Mouse (Mus musculus) granulocyte monocyte progenitor cell, adult 5-6 weeks (primary cell): ENCODE measurements around the gene Zfp606. TPM values are rescaled to one million over a fixed set of nuclear protein-coding genes. Genes with fewer than 3 reads are reported as not detected.

Experiments used
- ATAC-seq: replicated peaks from 2 replicates; pipeline ENCODE4 v1.8.0; 2016; ENCODE audit warnings: mild to moderate bottlenecking, moderate TSS enrichment, inconsistent platforms; ENCODE audit not compliant: poor library complexity, severe bottlenecking
- total RNA-seq, 2 experiments: library from RNA; stranded (forward) in 1 of 2; stranded (reverse) in 1 of 2; fragments of 200-712, 200-1000 nt in 1 of 2; fragments of >200 nt in 1 of 2; fragmentation: Nextera tagmentation in 1 of 2; gene quantifications; 2 replicates each; pipeline ENCODE4 v1.2.3; 2014 to 2017

Gene Zfp606
- total RNA-seq (2014; fragmentation: Nextera tagmentation) (5.5 and 17.0 TPM in 2 replicates), total RNA-seq (2017) (11.9 and 14.2 TPM in 2 replicates)

DNA sequence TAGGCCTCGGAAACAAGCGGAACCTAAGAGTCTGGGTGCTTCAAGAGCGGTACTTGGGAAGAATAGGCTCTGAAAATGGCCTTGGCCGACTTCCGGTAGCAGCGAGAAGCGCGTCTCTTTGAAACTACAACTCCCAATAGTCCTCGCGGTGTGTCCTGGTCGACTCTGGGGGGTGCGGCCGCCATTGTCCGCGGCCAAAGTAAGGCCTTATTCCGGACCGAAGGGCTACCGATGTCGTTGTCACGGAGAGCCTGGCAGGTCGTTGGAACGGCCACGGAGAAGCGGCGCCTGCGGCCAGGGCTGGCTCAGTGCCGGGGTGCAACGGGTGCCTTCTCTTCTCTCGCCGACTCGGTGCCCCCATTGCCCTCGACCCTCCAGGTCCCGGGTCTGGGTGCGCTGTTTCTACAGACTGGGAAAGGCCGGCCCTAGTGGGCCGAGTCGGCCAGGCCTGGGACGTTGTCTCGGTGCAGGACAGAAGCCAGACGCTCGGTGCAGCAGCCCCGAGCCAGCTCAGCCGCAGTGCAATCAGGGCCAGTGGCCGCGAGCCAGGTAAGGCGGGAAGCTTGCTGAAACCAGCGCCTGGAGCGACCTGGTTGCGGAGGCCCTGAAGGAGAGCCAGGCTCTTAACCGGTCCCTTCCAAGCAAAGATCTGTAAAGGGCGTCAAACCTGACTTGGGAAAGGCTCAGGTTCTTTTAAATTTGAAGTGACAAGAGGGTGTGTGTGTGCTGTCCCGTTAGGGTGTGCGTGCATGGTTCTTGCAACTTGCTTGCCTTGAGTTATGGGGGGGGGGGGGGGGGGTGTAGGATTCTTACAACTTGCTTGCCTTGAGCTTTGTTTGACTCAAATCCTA, at the start of gene Zfp606:
Gene Zfp606 (plus strand): TSS at position 136 of the 851 bp plus-strand sequence.
- ATAC-seq, result peak; percentile 98

DNA sequence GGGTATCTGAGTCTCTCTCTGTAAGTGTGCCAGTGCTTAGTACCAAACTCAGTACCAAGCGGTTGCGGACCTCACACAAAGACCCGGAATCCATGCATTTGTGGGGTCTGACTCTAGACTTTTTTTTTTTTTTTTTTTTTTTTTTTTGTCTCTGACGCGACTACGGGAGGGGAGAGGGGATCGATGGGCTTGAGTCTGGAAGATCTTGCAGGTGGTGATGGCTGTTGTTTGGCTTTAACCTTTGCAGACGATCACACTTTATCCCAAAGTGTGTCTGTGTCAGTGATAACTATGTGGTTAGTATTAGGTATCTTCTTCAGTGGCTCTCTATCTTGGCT, 885 bp downstream of the Zfp606 start:
- ATAC-seq, result no peak

DNA sequence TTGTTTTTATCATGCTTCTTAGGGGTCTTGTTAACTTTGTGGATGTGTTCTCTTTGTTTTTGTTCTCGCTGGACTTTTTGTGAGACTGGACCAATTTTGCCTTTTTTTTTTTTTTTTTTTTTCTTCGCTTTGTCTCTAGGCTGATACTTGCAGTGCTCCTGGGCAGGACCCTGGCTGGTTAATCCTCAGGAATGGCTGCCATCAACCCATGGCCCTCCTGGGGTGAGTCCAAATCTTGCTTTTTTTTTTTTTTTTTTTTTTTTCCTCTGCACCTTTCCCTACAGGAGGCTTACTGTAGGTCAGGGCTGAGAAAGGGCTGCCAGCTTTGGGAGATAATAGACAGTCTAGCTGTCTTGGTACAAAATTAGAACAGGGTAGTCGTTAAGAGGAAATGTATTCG, 1.4 kb downstream of the Zfp606 start:
- no peak for ATAC-seq

DNA sequence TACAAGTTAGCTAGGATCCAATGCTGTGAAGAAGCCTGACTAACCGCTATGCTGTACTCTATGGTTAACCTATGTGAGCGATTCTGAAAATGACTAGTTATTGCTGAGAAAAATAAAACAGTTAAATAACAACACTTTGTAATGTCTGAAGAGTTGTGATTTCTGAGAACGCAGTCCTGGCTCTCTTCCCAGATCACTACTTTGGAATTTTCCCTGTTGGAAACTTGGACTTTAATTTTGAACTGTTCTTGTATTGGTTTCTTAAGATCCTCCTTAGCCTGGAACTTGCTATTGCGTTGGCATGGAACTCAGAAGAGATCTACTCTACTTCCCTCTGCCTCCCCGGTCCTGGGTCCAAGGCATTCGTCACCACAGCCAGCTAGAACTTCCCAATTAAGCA, 5.7 kb downstream of the Zfp606 start:
- ATAC-seq, result no peak

DNA sequence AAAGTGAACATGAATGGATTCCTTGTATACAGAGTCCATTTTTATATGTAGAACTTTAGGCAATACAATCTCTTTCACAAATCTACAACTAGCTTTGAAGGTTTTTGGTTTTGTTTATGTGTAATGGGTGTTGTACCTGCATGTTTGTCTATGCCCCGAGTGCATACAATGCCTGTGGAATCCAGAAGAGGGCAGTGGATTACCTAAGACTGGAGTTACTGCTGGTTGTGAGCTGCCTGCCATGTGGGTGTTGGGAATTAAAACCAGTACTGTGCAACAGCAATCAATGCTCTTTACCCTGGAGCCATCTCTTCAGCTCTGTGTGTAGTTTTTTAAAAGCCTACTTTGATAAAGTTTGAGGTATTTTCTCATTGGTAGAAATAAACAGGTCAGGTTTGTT, 7.9 kb downstream of the Zfp606 start:
- no peak for ATAC-seq

DNA sequence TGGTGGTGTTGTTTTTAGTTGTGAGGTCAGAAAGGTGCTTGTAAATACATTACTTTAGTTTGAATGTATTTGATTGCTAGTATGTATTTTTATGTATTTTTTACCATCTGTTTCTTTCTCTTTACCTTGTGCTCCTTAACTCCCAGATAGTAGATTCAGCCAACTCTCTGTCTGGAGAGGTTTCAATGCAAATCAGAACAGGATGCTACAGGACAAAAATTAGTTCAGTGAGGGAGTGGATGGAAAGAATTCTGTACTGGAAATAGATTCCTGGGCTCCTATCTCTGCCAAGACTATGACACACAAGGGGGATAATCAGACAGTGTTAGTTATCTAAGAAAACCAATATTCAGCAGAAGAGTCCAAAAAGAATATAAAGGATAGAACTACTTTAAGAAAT, 8.6 kb downstream of the Zfp606 start:
- no peak for ATAC-seq

DNA sequence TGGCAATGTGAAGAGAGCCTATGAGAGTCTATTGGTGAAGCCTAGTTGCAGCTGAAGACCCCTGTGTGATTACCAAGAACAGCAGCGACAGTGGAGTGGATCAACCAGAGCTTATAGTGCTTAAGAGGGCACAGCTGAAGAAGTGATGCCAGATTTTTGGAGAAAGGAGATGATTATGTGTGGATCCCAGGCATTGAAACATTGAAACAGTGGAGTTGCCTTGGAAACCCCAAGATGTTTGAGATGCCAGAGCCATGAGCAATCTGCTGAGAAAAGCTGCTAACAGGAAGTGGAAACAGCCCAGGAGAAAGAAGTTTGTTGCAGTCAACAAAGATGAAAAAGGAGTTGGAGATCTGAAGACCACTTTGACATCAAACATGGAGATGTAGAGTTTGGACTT, 32.8 kb downstream of the Zfp606 start:
- no peak for ATAC-seq

DNA sequence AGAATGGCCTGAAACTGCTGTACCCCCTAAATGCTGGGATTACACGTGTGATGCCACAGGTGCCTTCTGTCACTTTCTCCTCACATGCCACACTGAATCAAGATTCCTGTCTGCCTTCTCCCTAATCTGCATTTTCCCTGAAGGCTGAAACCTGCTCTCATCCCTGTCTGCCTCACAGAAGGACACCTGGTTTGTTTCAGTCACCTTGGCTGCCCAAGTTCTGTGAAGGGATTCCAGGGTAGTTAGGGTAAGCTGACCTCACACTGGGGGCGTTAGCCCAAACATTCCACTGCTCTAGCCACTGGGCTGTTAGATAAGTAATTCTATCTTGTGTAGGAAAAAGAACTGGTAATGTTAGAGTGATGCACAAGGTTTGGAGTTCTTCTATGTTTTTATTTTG, 34.1 kb downstream of the Zfp606 start, which contains the start of gene 2900092C05Rik:
Gene 2900092C05Rik (plus strand): TSS at position 301 of the 400 bp plus-strand sequence.
- ATAC-seq, result no peak

Other genes starting within 250 kb of the Zfp606 start
- gene Vmn1r81, start 210.0 kb upstream of the Zfp606 start, total RNA-seq (2014; fragmentation: Nextera tagmentation), result 0.02 TPM in 1 of 2 replicates, not detected in the other
- not detected in 2 replicates for gene Vmn1r81, start 210.0 kb upstream of the Zfp606 start, total RNA-seq (2017)
- gene Vmn1r82, start 177.9 kb upstream of the Zfp606 start, total RNA-seq (2014; fragmentation: Nextera tagmentation), result not detected in 2 replicates
- gene Vmn1r82, start 177.9 kb upstream of the Zfp606 start, total RNA-seq (2017), result not detected in 2 replicates
- not detected in 2 replicates for gene Vmn1r83, start 148.8 kb upstream of the Zfp606 start, total RNA-seq (2014; fragmentation: Nextera tagmentation)
- not detected in 2 replicates for gene Vmn1r83, start 148.8 kb upstream of the Zfp606 start, total RNA-seq (2017)
- not detected in 2 replicates for gene Vmn1r84, start 109.0 kb upstream of the Zfp606 start, total RNA-seq (2014; fragmentation: Nextera tagmentation)
- gene Vmn1r84, start 109.0 kb upstream of the Zfp606 start, total RNA-seq (2017), result not detected in 2 replicates
- 1.2 TPM in 1 of 2 replicates, not detected in the other for gene Zfp551, start 55.5 kb upstream of the Zfp606 start, total RNA-seq (2014; fragmentation: Nextera tagmentation)
- 0.93 and 1.7 TPM in 2 replicates for gene Zfp551, start 55.5 kb upstream of the Zfp606 start, total RNA-seq (2017)
- not detected in 2 replicates for gene 2900092C05Rik, start 34.2 kb downstream of the Zfp606 start, total RNA-seq (2014; fragmentation: Nextera tagmentation)
- not detected in 2 replicates for gene 2900092C05Rik, start 34.2 kb downstream of the Zfp606 start, total RNA-seq (2017)
- not detected in 2 replicates for gene Vmn2r53, start 130.5 kb downstream of the Zfp606 start, total RNA-seq (2014; fragmentation: Nextera tagmentation)
- gene Vmn2r53, start 130.5 kb downstream of the Zfp606 start, total RNA-seq (2017), result not detected in 2 replicates
- gene Vmn2r54, start 162.0 kb downstream of the Zfp606 start, total RNA-seq (2014; fragmentation: Nextera tagmentation), result not detected in 2 replicates
- not detected in 2 replicates for gene Vmn2r54, start 162.0 kb downstream of the Zfp606 start, total RNA-seq (2017)
- gene Vmn2r55, start 206.7 kb downstream of the Zfp606 start, total RNA-seq (2014; fragmentation: Nextera tagmentation), result not detected in 2 replicates
- gene Vmn2r55, start 206.7 kb downstream of the Zfp606 start, total RNA-seq (2017), result not detected in 2 replicates